Mouse (Mus musculus): ENCODE data around the gene Gm17949.

Gene Gm17949

GRCm38 (mm10) chr17:56990966-56991365 is 20.3 kb upstream of the Gm17949 start:
- no peak for DNase-seq

GRCm38 (mm10) chr17:56995046-56995445 is 16.2 kb upstream of the Gm17949 start:
- DNase-seq = no peak

GRCm38 (mm10) chr17:56996506-56996905 is 14.8 kb upstream of the Gm17949 start:
- no peak for DNase-seq

- peak; percentile 98 to 100 for DNase-seq
These were observed 14.1 kb upstream of the Gm17949 start, which contains the start of gene Alkbh7 for GRCm38 (mm10) chr17:56997029-56997667. Gene Alkbh7, plus strand, starts transcription at chr17:56997339.

- no peak for DNase-seq
These were observed 11.9 kb upstream of the Gm17949 start for GRCm38 (mm10) chr17:56999414-56999813.

- DNase-seq = peak; percentile 17 to 22
These were observed 11.2 kb upstream of the Gm17949 start, which contains the start of gene Pspn for GRCm38 (mm10) chr17:56999968-57000609. Gene Pspn, minus strand, starts transcription at chr17:57000018.

- DNase-seq = no peak
These were observed 10.0 kb upstream of the Gm17949 start for GRCm38 (mm10) chr17:57001228-57001627.

GRCm38 (mm10) chr17:57003994-57004393 is 7.3 kb upstream of the Gm17949 start:
- DNase-seq = no peak

GRCm38 (mm10) chr17:57007137-57007905 is 3.9 kb upstream of the Gm17949 start:
- peak in 1 of 2 experiments; percentile 51 for DNase-seq

GRCm38 (mm10) chr17:57010911-57011235 is 396 bp upstream of the Gm17949 start:
- no peak for DNase-seq

GRCm38 (mm10) chr17:57012245-57012795 is 1.1 kb downstream of the Gm17949 start:
- no peak for DNase-seq

GRCm38 (mm10) chr17:57019693-57020092 is 8.4 kb downstream of the Gm17949 start:
- no peak for DNase-seq

GRCm38 (mm10) chr17:57020960-57021359 is 9.7 kb downstream of the Gm17949 start:
- no peak for DNase-seq

GRCm38 (mm10) chr17:57027471-57027870 is 16.2 kb downstream of the Gm17949 start:
- DNase-seq = no peak

GRCm38 (mm10) chr17:57029691-57030090 is 18.4 kb downstream of the Gm17949 start:
- peak; percentile 27 to 43 for DNase-seq

- peak; percentile 28 to 52 for DNase-seq
These were observed 19.8 kb downstream of the Gm17949 start, which contains the start of gene Khsrp for GRCm38 (mm10) chr17:57030931-57031660. Gene Khsrp, minus strand, starts transcription at chr17:57031522.

- peak; percentile 100 for DNase-seq
These were observed 20.6 kb downstream of the Gm17949 start for GRCm38 (mm10) chr17:57031661-57032420.

- no peak for DNase-seq
These were observed 21.6 kb downstream of the Gm17949 start for GRCm38 (mm10) chr17:57032854-57033253.

GRCm38 (mm10) chr17:57038978-57039377 is 27.7 kb downstream of the Gm17949 start:
- DNase-seq = peak in 1 of 2 experiments; percentile 27

- DNase-seq = no peak
These were observed 30.3 kb downstream of the Gm17949 start, which contains the start of gene Slc25a41 for GRCm38 (mm10) chr17:57041554-57041953. Gene Slc25a41, minus strand, starts transcription at chr17:57041654.

- DNase-seq = peak; percentile 13 to 15
These were observed 36.1 kb downstream of the Gm17949 start for GRCm38 (mm10) chr17:57047406-57047805.

GRCm38 (mm10) chr17:57048816-57049215 is 37.5 kb downstream of the Gm17949 start:
- DNase-seq = no peak

Data from kidney, postnatal 36 days (tissue).